Mouse (Mus musculus): ENCODE results near the gene Hk1.

Hk1 gene

GRCm38 (mm10) chr10:62277499-62278293 lies 102.0 kb downstream of the Hk1 start:
- no peak for DNase-seq (ENCODE audit: low read depth, low spot score)

DNA sequence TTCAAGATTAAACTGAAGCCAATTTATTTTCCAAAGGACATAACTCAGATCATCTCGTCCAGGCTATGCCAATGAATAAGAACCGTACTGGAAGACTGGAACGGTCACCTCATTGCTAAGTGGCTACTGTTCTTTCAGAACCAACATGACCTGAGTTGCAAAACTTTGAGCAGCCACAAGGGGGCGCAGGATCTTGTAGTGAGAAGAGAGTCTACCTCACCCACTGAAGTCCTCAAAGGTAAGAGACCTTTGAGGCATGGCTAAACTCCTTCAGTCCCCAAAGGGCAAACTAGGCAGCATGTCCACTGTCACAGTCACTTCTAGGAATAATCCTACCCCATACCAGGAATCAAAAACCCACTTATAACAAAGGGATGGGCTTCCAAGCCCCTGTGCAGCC lies 104.5 kb downstream of the Hk1 start:
- no peak for DNase-seq (ENCODE audit: low read depth, low spot score)

DNA sequence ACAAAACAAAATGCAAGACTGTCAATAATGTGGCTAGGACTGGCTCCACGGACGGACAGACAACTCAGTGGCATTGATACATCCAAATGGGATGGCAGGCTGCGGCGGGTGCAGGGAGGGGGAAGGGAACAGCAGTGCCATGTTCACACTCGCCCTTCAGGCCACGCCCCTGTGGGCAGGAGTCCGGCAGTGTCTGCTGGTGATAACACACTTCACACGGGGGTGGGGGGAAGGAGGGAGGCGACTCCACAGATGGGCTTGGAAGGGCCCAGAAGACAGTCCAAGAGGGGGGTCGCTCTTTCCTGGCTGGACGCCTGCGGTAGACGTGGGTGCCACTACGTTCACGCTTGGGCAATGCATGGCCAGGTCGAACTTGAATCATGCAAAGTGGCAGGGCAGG lies 110.4 kb downstream of the Hk1 start:
- no peak for DNase-seq (ENCODE audit: low read depth, low spot score)

- DNase-seq (ENCODE audit: low read depth, low spot score), result no peak
Observed at GRCm38 (mm10) chr10:62264299-62264698, 115.4 kb downstream of the Hk1 start.

DNA sequence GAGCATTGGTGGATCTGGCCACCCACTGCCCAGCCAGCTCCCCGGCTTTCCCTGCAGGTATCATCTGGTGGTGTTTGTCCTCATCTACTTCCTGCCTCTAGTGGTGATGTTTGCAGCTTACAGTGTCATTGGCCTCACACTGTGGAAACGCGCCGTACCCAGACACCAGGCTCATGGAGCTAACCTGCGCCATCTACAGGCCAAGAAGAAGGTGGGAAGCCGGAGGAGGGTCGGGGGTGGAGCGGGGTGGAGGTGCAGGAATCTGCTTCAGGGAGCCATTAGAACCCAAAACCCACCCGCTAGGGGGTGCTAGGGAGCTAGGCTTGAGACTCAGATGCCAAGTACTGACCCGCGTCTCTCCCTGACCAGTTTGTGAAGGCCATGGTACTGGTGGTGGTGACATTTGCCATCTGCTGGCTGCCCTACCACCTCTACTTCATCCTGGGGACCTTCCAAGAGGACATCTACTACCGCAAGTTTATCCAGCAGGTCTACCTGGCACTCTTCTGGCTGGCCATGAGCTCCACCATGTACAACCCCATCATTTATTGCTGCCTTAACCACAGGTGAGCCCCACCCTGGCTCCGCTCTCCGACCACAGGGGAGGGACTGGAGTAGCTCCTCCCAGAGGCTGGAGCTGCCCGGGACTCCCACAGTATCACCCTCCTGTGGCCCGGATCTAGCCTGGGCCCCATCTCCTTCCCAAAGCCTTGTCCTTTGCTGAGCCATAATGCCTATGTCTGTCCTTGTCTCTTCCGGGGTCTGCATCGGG lies 118.4 kb downstream of the Hk1 start:
- peak; percentile 93 for DNase-seq (ENCODE audit: low read depth, low spot score)

- no peak for DNase-seq (ENCODE audit: low read depth, low spot score)
Observed at GRCm38 (mm10) chr10:62258298-62258697, 121.4 kb downstream of the Hk1 start.

- DNase-seq (ENCODE audit: low read depth, low spot score), result no peak
Observed at GRCm38 (mm10) chr10:62252496-62253235, 127.0 kb downstream of the Hk1 start.

DNA sequence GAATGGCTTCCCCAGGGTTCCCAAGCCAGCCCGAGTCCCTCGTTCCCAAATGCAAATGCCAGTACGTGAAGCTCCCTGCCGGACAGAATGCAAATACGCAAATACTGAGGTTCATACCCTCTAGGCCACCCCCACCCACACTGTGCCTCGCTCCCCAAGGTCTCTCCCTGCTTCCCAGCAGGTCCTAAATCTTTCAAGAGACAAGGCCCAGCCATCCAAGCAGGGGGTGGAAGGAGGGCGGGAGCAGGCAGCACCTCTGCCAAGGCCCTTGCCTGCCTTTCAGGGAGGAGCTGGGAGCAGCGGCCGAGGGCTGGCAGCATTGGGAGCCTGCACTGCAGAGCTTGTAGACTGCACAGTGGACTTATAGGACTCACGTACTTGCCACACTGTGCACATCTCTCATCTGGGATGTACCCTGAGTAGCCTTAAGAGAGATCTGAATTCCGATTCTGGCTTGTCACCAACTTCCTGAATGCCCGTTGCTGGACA lies 127.7 kb downstream of the Hk1 start, which contains the start of gene Tacr2:
Tacr2 (plus strand) TSS at position 439 of the 489 bp plus-strand sequence.
- DNase-seq (ENCODE audit: low read depth, low spot score), result no peak

DNA sequence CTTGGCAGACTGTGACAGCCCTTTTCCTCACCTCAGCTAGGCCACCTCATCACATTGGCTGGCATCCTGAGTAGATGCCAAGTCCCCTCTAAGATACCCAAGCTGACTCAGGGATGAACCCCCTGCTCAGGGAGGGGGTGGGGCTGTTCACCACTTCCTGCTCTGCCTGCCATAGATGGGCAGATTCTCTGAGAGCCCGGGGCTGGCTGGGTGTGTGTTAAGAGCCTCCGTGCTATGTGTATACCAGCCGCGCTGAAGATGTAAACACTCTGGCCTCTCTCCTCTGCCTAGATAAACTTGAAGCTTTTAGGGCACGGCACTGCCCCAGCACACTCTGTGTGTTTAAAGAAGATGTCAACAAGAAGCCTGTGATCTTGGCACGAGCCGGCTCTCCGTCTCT lies 131.9 kb downstream of the Hk1 start:
- DNase-seq (ENCODE audit: low read depth, low spot score), result no peak

DNA sequence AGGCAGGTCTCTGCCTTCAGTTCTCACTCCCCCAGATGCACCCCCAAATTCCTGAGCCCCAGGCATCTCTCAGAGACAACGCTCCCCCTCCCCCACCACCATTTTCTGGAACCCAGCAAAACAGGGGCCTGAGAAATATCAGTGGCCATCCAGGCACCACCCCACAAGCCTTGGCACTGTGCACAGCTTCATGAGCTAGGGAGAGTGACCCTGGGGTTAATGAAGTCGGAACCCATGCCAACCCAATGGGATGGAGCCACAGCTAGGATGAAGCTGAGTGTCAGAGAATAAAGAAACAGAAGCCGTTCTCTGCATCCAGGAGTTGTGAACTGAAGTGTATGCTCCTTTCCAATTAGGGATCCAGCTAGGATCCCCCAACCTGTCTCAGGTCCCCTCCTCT lies 132.6 kb downstream of the Hk1 start:
- DNase-seq (ENCODE audit: low read depth, low spot score), result no peak

GRCm38 (mm10) chr10:62244067-62244466 lies 135.6 kb downstream of the Hk1 start:
- DNase-seq (ENCODE audit: low read depth, low spot score), result no peak

DNA sequence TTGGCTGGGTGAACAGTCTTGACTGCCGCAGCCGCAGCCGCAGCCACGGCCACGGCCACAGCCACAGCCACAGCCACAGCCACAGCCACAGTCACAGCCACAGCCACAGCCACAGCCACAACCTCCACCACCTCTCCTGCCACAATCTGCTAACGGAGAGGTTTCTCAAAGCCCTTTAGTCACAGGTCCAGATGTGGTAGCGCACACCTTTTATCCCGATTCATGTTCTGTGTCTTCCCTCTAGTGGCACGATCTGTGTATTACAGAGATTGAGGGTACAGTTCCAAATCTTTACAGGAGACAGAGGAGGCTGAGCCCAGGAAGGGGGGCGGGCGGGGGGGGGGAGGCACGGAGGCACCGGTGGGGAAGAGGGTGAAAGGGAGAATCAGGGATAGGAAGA lies 136.8 kb downstream of the Hk1 start:
- DNase-seq (ENCODE audit: low read depth, low spot score), result peak; percentile 56

GRCm38 (mm10) chr10:62242358-62242757 lies 137.3 kb downstream of the Hk1 start:
- no peak for DNase-seq (ENCODE audit: low read depth, low spot score)

DNA sequence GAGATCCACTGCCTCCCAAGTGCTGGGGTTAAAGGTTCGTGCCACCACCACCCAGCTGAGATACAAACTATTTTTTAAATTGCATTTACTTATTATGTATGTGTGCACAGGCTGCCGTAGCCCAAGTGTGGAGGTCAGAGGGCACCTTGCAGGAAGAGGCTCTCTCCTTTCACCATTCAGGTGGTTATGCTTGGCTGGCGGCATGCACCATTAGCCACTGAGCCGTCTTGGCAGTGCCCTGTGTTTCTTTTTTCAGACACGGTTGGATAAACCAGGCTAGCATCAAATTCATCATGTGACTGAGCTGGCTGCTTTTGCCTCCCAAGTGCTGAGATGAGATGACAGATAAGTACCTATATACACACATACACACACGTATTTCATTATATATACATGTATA lies 140.4 kb downstream of the Hk1 start:
- DNase-seq (ENCODE audit: low read depth, low spot score), result no peak

DNA sequence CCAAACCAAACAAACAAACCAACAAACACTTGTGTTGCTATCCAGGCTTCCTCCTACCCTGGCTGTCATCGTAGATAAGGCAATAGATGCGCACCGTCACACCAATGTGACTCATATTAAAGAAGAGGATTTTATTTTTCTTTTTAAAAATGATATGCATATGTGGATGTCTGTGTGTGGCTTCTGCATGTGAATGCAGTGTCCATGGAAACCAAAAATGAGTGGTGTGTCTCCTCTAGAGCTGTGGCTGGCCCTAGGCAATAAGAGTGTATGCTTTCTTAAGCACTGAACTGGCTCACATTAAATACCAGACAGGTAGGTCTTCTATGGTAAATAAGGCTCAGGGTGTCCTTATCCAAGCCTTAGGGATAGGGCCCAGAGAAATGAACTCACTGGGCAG lies 141.0 kb downstream of the Hk1 start:
- no peak for DNase-seq (ENCODE audit: low read depth, low spot score)

DNA sequence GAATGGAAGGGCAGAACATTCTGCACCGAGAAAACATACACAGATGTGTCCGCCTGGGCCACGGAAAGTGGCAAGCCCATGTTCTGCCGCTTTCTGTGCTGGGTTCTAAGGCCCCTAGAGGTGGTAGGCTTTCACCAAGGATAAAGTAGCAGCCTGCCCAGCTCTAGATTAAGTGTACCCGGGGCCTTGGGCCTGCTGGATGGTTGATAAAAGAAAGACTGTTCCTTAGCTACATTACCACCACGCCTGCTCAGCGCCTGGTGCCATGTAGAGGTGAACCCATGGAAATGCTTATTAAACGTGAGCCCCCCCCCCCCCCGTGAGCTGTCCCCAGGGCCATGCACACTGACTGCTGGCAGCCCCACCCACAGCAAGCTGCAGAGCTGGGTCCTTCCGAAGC lies 142.5 kb downstream of the Hk1 start:
- no peak for DNase-seq (ENCODE audit: low read depth, low spot score)

DNA sequence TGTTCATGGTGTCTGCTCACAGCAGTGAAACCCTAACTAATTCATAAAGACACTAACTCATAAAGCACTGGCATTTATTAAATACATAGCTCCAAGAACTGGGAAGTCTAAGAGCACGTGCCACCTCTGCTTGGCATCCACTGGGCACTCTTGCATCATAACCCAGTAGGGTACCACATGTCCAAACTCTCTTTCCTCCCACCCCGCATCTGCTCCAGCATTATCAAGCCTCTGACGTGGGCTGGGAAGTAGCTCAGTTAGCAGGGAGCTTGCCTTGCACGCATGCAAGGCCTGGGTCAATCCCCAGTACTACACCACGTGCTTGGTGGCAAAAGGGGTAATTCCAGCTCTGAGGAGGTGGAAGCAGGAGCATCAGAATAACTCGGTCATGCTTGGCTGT lies 143.5 kb downstream of the Hk1 start:
- no peak for DNase-seq (ENCODE audit: low read depth, low spot score)

DNA sequence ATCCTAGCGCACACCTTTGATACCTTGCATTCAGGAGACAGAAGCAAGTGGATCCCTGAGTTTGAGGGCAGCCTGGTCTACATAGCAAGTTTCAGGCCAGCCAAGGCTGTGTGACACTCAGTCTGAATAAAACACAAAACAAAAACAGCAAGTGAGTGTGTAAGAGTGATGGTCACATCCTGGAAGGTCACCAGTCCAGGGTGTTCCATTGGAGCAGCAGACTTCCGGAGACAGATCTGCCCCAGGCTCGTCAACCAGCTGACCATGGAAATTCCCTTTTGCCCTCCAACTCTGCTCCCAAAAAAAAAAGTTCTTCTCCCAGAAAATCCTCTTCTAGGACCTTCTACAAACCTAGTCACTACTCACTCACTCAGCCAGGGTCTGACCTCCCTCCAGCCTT lies 147.9 kb downstream of the Hk1 start:
- no peak for DNase-seq (ENCODE audit: low read depth, low spot score)

DNA sequence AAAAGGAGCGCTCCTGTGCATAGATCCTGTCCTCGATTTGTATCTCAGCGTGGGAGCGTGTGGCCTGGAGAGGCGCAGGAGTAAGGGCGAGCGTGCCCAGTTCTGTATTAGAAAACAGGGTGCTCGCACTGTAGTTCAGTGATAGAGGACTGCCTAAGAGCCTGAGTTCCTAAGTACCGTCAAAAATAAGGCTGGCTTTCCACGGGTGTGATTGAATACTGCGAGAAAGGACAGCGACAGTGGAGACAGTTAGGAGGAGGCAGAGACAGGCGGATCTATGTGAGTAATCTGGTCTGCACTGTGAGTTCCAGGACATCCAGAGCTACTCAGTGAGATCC lies 148.3 kb downstream of the Hk1 start:
- DNase-seq (ENCODE audit: low read depth, low spot score), result no peak

GRCm38 (mm10) chr10:62230708-62231394 lies 148.9 kb downstream of the Hk1 start, which contains the start of gene Tspan15:
Gene Tspan15, minus strand, starts transcription at chr10:62231251.
- DNase-seq (ENCODE audit: low read depth, low spot score), result peak; percentile 67

GRCm38 (mm10) chr10:62228126-62228525 lies 151.6 kb downstream of the Hk1 start:
- DNase-seq (ENCODE audit: low read depth, low spot score), result no peak

DNA sequence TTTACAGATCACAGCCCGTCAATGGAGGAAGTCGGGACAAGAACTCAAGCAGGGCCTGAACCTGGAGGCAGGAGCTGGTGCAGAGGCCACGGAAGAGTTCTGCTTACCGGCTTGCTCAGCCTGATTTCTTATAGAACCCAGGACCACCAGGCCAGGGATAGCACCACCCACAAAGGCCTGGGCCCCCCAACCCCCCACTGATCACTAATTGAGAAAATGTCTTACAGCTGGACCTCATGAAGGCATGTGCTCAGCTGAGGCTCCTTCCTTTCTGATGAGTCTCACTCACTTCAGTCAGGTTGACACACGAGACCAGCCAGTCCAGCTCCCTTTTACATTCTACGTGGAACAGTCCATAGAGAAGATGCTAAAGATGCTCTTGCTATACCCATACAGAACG lies 153.9 kb downstream of the Hk1 start:
- no peak for DNase-seq (ENCODE audit: low read depth, low spot score)
